Mouse (Mus musculus) gonadal fat pad, adult 2 months (tissue): Measurements from ENCODE around the gene Epsti1. TPM values are rescaled to one million over a fixed set of nuclear protein-coding genes. Genes with fewer than 3 reads are reported as not detected.

Experiments
- DNase-seq: peaks from one replicate; pipeline ENCODE4 v3.0.0-alpha.2; 2012; ENCODE audit warnings: low read depth
- polyA plus RNA-seq: library from polyadenylated mRNA; depleted of rRNA; stranded (reverse); fragments of >200 nt; gene quantifications from 2 replicates; pipeline ENCODE4 v1.2.3, GENCODE M21; 2012; rRNA removed

The Epsti1 gene
- polyA plus RNA-seq, 1 experiment, result 1.8 TPM

GRCm38 (mm10) chr14:78015540-78016321 is 111.7 kb downstream of the Epsti1 start:
- no peak for DNase-seq

GRCm38 (mm10) chr14:78016398-78016797 is 112.4 kb downstream of the Epsti1 start:
- no peak for DNase-seq

- DNase-seq, result no peak
These were observed 115.9 kb downstream of the Epsti1 start for GRCm38 (mm10) chr14:78019935-78020334.

- no peak for DNase-seq
These were observed 134.8 kb downstream of the Epsti1 start for GRCm38 (mm10) chr14:78038876-78039275.

GRCm38 (mm10) chr14:78040643-78041042 is 136.6 kb downstream of the Epsti1 start:
- DNase-seq, result no peak

GRCm38 (mm10) chr14:78041886-78042526 is 138.0 kb downstream of the Epsti1 start:
- no peak for DNase-seq

- DNase-seq, result no peak
These were observed 139.0 kb downstream of the Epsti1 start for GRCm38 (mm10) chr14:78043079-78043478.

- DNase-seq, result no peak
These were observed 144.2 kb downstream of the Epsti1 start for GRCm38 (mm10) chr14:78048258-78048657.

GRCm38 (mm10) chr14:78048674-78049073 is 144.6 kb downstream of the Epsti1 start:
- DNase-seq, result no peak

Other genes with a start within 250 kb of the Epsti1 start
- 14.9 and 18.3 TPM in 2 replicates for gene Dnajc15, start 29.1 kb upstream of the Epsti1 start, polyA plus RNA-seq
- 0.62 and 1.2 TPM in 2 replicates for gene Fam216b, start 184.8 kb downstream of the Epsti1 start, polyA plus RNA-seq